Mouse (Mus musculus) bone marrow macrophage, adult 2 months (primary cell): ENCODE results near the gene Fitm1.

Experiments used
- CTCF ChIP-seq: IDR thresholded peaks from 2 replicates; pipeline ENCODE4 v1.5.1; 2012; ENCODE audit warnings: low read depth, mild to moderate bottlenecking, low read length, moderate library complexity
- POLR2A ChIP-seq: IDR thresholded peaks from 2 replicates; pipeline ENCODE4 v1.6.1; 2012; ENCODE audit warnings: mild to moderate bottlenecking, low read depth, low read length, borderline replicate concordance

DNA sequence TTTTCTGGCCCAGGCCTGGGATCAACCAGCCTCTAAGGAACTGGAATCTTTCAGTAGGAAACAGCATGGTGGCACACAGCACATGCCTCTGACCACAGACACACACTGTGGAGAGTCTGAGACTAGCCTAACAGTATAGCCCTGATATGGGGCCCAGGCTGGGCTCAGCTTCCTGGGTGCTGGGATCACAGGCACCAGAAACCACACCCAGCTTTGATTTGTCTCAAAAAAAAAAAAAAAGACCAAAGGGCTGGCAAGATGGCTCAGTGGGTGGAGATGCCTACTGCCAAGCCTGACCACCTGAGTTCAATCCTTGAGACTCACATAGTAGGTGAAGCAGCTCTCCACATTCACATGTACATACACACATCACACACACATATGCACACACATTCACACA is 20.8 kb upstream of the Fitm1 start:
- no peak for TF ChIP-seq POLR2A
- no peak for TF ChIP-seq CTCF
